Mouse (Mus musculus) left cerebral cortex, postnatal 14 days (tissue): ENCODE data around the gene Cltb. TPM values are rescaled to one million over a fixed set of nuclear protein-coding genes. Genes with fewer than 3 reads are reported as not detected.

ENCODE experiments used
- DNase-seq, 2 experiments: peaks; one replicate each; pipeline ENCODE4 v3.0.0; 2021 to 2022; ENCODE audit warnings: low spot score in 2 of 2, mixed read lengths in 1 of 2
- intact Hi-C: fragments of 180-260 bp; cut with DNase I; formaldehyde crosslinking; loops from one replicate; pipeline ENCODE4 v1.15.1; 2025
- microRNA-seq, 2 experiments: library from miRNA; unstranded; fragments of <30 nt; microRNA quantifications; one replicate each; pipeline ENCODE4 v1.2.0; 2022
- total RNA-seq, 2 experiments: library from RNA; stranded (reverse); gene quantifications; 2 replicates each; pipeline ENCODE4 v1.2.3; 2021

Gene Cltb
- total RNA-seq, 2 experiments from 2014 or later, result 331 to 351 TPM

- intact Hi-C loops, result no loop called here
- no peak for DNase-seq
These were observed 41.9 kb downstream of the Cltb start for GRCm38 (mm10) chr13:54569282-54569681.

- DNase-seq, result no peak
- intact Hi-C loops, result no loop called here
These were observed 42.8 kb downstream of the Cltb start for GRCm38 (mm10) chr13:54568380-54568779.

DNA sequence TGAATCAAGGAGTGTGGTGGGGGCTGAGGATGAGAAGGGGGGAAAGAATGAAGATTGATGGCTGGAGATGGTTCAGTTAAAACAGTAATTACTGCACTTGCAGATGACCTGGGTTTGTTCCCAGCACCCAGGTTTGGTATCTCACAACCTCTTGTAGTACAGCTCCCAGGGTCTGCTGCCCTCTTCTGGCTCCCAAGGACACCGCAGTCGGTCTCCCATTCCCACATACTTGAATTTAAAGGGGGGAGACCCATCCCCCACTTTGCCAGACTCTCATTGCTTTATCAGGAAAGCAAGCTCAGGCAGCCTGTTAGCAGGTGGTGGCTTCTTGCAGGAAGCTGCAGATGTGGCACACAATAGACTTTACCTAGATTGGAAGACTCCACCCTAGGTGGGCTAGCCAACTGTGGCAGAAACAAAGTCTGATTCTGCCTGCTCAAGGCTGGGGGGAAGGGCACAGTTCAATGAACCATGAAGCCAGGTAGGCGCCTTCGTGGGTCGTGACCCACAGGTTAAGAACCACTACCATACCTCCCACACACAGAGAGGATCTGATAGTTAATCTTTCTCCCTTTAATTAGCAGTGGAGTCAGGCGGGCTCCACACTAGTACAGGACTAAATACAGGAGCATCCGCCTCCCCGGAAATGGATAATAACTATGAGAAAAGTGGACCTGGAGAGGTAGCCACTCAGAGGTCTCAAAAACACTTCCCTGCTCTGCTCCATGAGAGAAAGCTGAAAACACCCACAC lies 45.4 kb downstream of the Cltb start:
- intact Hi-C loops, result no loop called here
- peak; percentile 56 to 60 for DNase-seq

- peak; percentile 93 to 95 for DNase-seq
- intact Hi-C loops, result no loop called here
These were observed 46.0 kb downstream of the Cltb start, which contains the start of gene 4833439L19Rik for GRCm38 (mm10) chr13:54565201-54565581. Gene 4833439L19Rik, minus strand, starts transcription at chr13:54565435.

GRCm38 (mm10) chr13:54564232-54565200 lies 46.6 kb downstream of the Cltb start:
- intact Hi-C loops, result no loop called here

GRCm38 (mm10) chr13:54562562-54562961 lies 48.6 kb downstream of the Cltb start:
- DNase-seq, result no peak
- intact Hi-C loops, result no loop called here

More at GRCm38 (mm10) chr13:54564232-54565200, 46.6 kb downstream of the Cltb start:
- no peak for DNase-seq

DNA sequence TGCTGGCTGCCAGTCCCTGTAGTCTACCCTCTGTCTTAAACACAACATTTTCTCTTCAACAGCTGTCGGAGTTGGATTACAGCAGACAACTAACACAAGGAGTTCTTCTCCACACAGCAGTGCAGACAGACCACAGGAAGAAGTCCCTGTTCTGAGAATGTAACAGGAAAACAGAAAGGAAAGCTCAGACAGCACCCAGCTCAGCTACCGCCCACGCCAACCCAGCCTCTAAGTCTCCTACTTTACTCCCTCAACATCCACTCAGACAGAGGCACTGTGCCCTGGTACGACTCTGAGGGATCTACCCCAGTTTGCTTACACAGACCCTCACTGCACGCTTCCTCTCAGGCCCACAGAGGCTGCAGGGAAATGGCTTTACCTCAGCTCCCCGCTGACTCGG lies 50.5 kb downstream of the Cltb start:
- intact Hi-C loops, result no loop called here

GRCm38 (mm10) chr13:54559656-54560055 lies 51.5 kb downstream of the Cltb start:
- no peak for DNase-seq
- intact Hi-C loops, result loop anchor here (10.0 kb wide), 1 partner anchor 95 kb away; the partner anchor contains the start of gene Thoc3

More for the DNA sequence above, 50.5 kb downstream of the Cltb start:
- no peak for DNase-seq

DNA sequence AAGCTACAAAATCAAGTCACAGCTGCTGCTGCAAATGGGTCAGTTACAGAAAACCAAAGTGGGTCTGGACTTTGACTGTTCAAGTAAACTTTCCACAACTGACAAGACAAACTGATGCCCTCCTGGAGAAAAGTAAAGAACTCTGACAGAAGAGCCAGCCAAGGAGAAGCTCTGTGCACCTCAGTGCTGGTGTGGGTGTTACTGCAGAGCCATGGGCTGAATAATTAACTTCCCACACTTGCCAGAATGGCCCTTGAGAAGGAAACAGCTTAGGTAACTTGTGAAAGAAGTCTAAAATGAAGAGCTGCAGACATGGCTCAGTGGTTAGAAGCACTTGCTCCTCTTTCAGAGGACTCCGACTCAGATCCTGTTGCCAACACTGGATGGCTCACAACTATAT lies 53.5 kb downstream of the Cltb start:
- intact Hi-C loops, result loop anchor here (10.0 kb wide), 1 partner anchor 93 kb away; the partner anchor contains the start of gene Thoc3
- DNase-seq, result no peak

DNA sequence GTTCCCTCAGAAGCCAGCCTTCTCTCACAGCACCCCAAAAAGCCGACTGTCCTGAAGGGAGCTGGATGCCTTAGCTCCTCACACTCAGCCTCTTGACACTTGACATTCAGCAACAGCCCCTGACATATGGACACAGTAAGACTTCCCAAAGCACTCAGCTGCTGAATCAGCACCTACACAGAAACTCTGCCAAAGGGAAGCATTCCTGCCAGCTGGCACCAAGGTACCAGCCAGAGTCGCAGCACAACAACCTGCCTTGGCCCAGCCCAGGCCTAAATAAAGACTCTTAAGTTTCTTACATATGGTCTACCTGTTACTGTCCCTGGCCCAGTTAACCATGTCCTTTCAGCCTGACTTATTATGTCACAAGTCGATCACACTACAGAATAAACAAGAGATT lies 54.3 kb downstream of the Cltb start:
- intact Hi-C loops, result loop anchor here (10.0 kb wide), 1 partner anchor 92 kb away; the partner anchor contains the start of gene Thoc3
- no peak for DNase-seq

GRCm38 (mm10) chr13:54556176-54556575 lies 55.0 kb downstream of the Cltb start:
- intact Hi-C loops, result loop anchor here (10.0 kb wide), 1 partner anchor 91 kb away; the partner anchor contains the start of gene Thoc3
- no peak for DNase-seq

DNA sequence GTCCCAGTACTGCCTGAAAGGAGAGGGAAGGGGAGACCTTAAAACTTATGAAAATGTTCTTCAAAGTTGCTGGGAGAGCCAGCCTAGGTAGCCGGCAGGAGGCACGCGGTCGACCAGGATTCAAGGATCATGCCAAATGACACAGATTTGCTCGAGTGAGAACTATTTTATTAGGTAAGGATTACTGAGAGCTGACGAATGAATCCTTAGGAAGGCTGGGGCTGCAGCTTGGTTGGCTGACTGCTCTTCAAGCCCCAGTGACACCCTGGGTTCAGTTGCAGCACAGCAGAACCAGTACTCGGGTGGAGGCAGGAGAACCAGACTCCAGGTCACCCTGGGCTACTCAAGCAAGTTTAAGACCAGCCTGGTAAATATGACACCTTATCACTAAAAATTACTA lies 63.1 kb downstream of the Cltb start:
- DNase-seq, result no peak
- intact Hi-C loops, result no loop called here

Small RNAs within 50 kb of the gene (microRNA-seq; reads per million reads assigned to microRNA genes)
- 0 reads per million in 2 experiments for gene Gm24195

Other genes with a start within 250 kb of the Cltb start
- 100 to 1,000 TPM; 689 to 707 TPM for gene Cplx2, start 240.0 kb downstream of the Cltb start, total RNA-seq
- gene Thoc3, start 142.5 kb downstream of the Cltb start, total RNA-seq, result 10 to 100 TPM; 39.5 to 41.1 TPM
- gene Simc1, start 107.6 kb downstream of the Cltb start, total RNA-seq, result 10 to 100 TPM; 13.6 to 14.8 TPM
- 100 to 1,000 TPM; 149 to 151 TPM for gene 4833439L19Rik, start 45.9 kb downstream of the Cltb start, total RNA-seq
- 10 to 100 TPM; 25.6 to 28.5 TPM for gene Arl10, start 36.3 kb downstream of the Cltb start, total RNA-seq
- gene Nop16, start 21.3 kb downstream of the Cltb start, total RNA-seq, result 10 to 100 TPM; 27.0 to 30.4 TPM
- 100 to 1,000 TPM; 168 to 177 TPM for gene Higd2a, start 21.1 kb downstream of the Cltb start, total RNA-seq
- 10 to 100 TPM; 47.4 to 57.3 TPM for gene Faf2, start 10.4 kb upstream of the Cltb start, total RNA-seq
- 100 to 1,000 TPM; 138 to 149 TPM for gene Rnf44, start 82.6 kb upstream of the Cltb start, total RNA-seq
- gene Cdhr2, start 90.1 kb upstream of the Cltb start, total RNA-seq, result under 1 TPM; 0.24 to 0.36 TPM
- 100 to 1,000 TPM; 151 to 168 TPM for gene Gprin1, start 138.5 kb upstream of the Cltb start, total RNA-seq
- 100 to 1,000 TPM; 873 to 922 TPM for gene Sncb, start 155.3 kb upstream of the Cltb start, total RNA-seq
- gene Eif4e1b, start 172.7 kb upstream of the Cltb start, total RNA-seq, result not detected
- gene Tspan17, start 178.0 kb upstream of the Cltb start, total RNA-seq, result 10 to 100 TPM; 58.2 to 63.1 TPM